Mouse (Mus musculus): ENCODE data around the gene Brinp1. TPM values are rescaled to one million over a fixed set of nuclear protein-coding genes. Genes with fewer than 3 reads are reported as not detected.

Brinp1 gene
- polyA plus RNA-seq, 1 experiment from 2014 or later: 4.2 TPM

DNA sequence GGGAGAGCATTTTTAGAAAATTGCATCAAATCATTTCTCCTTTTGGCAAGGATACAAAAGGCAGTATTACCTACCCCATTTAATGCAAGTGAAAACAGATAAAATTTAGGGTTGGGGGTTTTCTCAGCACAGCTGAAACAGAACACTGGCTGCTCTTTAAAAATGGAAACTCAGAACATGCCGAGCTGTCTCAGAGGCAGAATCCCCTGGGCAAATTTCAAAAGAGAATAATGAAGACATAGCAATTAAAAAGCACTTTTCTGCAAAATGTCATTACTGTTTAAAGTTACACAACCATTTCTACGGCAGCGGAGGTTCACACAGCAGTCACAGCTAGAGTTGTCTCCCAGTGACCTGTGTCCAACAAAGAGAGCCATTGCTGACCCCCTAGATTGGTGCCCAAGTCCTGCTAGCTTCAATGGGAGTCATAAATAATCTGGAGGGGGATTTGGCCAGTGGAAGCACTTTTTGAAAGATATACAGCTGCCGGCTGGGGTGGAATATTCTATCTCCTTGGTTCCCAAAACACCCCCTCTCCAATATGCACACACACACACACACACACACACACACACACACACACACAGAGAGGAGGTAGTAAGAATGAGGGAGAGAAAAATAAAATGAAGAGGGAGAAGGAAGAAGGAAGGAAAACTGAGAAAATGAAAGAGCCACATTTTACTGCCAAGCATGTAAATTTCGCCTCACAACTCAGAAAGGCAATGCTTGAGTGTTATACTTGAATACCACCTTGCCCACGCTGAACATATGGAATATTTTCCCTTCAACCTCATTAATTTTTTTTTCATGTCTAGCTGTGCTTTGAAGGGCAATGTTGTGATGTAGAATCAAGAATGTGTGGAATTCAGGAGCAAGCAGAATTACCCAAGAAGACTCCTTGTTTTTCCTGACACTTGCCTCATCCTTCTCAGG is 152.0 kb downstream of the Brinp1 start:
- H3K4me2 ChIP-seq (ENCODE audit: low read depth, low read length, severe bottlenecking): no peak overlapping the region
- no peaks in the 10 kb centered on the region for H3K36me3 ChIP-seq (ENCODE audit: control insufficient read depth, insufficient read depth, low read length)
- ATAC-seq (replicated peaks; ENCODE audit: low FRiP score): no peak
- H3K9me3 ChIP-seq (ENCODE audit: control insufficient read depth, low read length): no peaks in the 10 kb centered on the region
- no peak overlapping the region for H3K4me3 ChIP-seq (ENCODE audit: low read depth, low read length)
- no peaks in the 10 kb centered on the region for H3K27me3 ChIP-seq (ENCODE audit: control insufficient read depth, insufficient read depth, low read length)
- no peak for DNase-seq (ENCODE audit: low spot score)
- no peak overlapping the region for H3K27ac ChIP-seq (ENCODE audit: low read depth, low read length)
- no peaks in the 10 kb centered on the region for H3K4me1 ChIP-seq (replicated peaks; ENCODE audit: control insufficient read depth, insufficient read depth, low read length)
- WGBS: 83% methylated on average over 6 of the region's 6 CpGs
- no peak overlapping the region for H3K9ac ChIP-seq (ENCODE audit: low read length)

DNA sequence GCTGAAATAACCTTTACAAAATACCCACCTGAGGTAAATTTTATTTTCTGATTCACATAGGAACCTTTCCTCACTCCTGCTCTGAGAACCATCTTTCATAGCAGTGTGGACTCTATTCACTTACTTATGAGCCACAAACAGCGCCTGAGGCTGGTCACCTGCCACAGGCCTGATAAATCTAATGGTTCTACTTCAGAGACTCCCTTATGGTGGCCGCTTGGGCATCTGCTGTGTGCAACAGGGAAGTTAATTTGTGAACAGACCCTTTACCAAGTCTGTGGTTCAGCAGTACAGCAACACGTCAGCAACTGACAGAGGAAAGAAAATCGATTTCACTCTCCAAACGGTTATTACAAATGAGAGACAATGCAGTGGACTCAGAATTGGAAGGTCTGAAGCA is 164.2 kb downstream of the Brinp1 start:
- WGBS: 90% methylated on average over 5 of the region's 5 CpGs
- no peaks in the 10 kb centered on the region for H3K4me1 ChIP-seq (replicated peaks; ENCODE audit: control insufficient read depth, insufficient read depth, low read length)
- no peak overlapping the region for H3K4me3 ChIP-seq (ENCODE audit: low read depth, low read length)
- no peaks in the 10 kb centered on the region for H3K36me3 ChIP-seq (ENCODE audit: control insufficient read depth, insufficient read depth, low read length)
- H3K27me3 ChIP-seq (ENCODE audit: control insufficient read depth, insufficient read depth, low read length): no peaks in the 10 kb centered on the region
- H3K9me3 ChIP-seq (ENCODE audit: control insufficient read depth, low read length): no peaks in the 10 kb centered on the region
- no peak for ATAC-seq (replicated peaks; ENCODE audit: low FRiP score)
- no peak for DNase-seq (ENCODE audit: low spot score)
- H3K27ac ChIP-seq (ENCODE audit: low read depth, low read length): no peak overlapping the region
- no peak overlapping the region for H3K4me2 ChIP-seq (ENCODE audit: low read depth, low read length, severe bottlenecking)
- H3K9ac ChIP-seq (ENCODE audit: low read length): no peak overlapping the region

- Histone ChIP-seq H3K4me1 (replicated peaks; ENCODE audit: control insufficient read depth, insufficient read depth, low read length) (no peaks in the 10 kb centered on the region), H3K9ac (ENCODE audit: low read length) (no peak overlapping the region), H3K4me2 (ENCODE audit: low read depth, low read length, severe bottlenecking) (no peak overlapping the region), H3K4me3 (ENCODE audit: low read depth, low read length) (no peak overlapping the region), H3K27ac (ENCODE audit: low read depth, low read length) (no peak overlapping the region), H3K36me3 (ENCODE audit: control insufficient read depth, insufficient read depth, low read length) (no peaks in the 10 kb centered on the region), H3K27me3 (ENCODE audit: control insufficient read depth, insufficient read depth, low read length) (no peaks in the 10 kb centered on the region), H3K9me3 (ENCODE audit: control insufficient read depth, low read length) (no peaks in the 10 kb centered on the region)
- WGBS: 73% methylated on average over 4 of the region's 4 CpGs
- ATAC-seq (replicated peaks; ENCODE audit: low FRiP score) (no peak), DNase-seq (ENCODE audit: low spot score) (no peak)
Observed at GRCm38 (mm10) chr4:68788477-68788999, 165.7 kb downstream of the Brinp1 start.

DNA sequence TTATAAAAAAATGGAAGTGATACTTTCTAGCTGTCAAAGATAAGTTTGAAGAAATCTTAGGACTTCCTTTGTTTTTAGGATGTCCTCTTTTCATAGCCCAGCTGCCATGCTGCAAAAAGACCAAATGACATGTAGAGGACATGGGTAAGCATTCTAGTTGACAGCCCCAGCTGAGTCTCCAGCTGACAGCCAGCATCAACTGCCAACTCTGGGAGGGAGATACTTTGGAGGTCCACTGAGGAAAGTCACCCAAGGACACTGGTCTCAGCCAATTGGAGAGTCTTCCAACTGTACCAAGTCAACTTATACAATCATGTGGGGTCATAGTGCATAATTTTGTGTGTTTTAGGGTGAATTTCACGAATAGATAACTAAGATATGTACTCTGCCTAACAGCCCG is 166.6 kb downstream of the Brinp1 start:
- Histone ChIP-seq H3K27me3 (ENCODE audit: control insufficient read depth, insufficient read depth, low read length) (no peaks in the 10 kb centered on the region), H3K4me2 (ENCODE audit: low read depth, low read length, severe bottlenecking) (no peak overlapping the region), H3K9ac (ENCODE audit: low read length) (no peak overlapping the region), H3K27ac (ENCODE audit: low read depth, low read length) (no peak overlapping the region), H3K4me1 (replicated peaks; ENCODE audit: control insufficient read depth, insufficient read depth, low read length) (no peaks in the 10 kb centered on the region), H3K9me3 (ENCODE audit: control insufficient read depth, low read length) (no peaks in the 10 kb centered on the region), H3K4me3 (ENCODE audit: low read depth, low read length) (no peak overlapping the region), H3K36me3 (ENCODE audit: control insufficient read depth, insufficient read depth, low read length) (no peaks in the 10 kb centered on the region)
- 81% methylated on average over 2 of the region's 2 CpGs for WGBS
- ATAC-seq (replicated peaks; ENCODE audit: low FRiP score) (no peak), DNase-seq (ENCODE audit: low spot score) (no peak)

GRCm38 (mm10) chr4:68768256-68768655 is 185.9 kb downstream of the Brinp1 start:
- no peak overlapping the region for H3K4me2 ChIP-seq (ENCODE audit: low read depth, low read length, severe bottlenecking)
- H3K27ac ChIP-seq (ENCODE audit: low read depth, low read length): no peak overlapping the region
- no peaks in the 10 kb centered on the region for H3K36me3 ChIP-seq (ENCODE audit: control insufficient read depth, insufficient read depth, low read length)
- H3K9ac ChIP-seq (ENCODE audit: low read length): no peak overlapping the region
- 31% methylated on average over 5 of the region's 5 CpGs for WGBS
- no peak for DNase-seq (ENCODE audit: low spot score)
- ATAC-seq (replicated peaks; ENCODE audit: low FRiP score): no peak
- H3K4me3 ChIP-seq (ENCODE audit: low read depth, low read length): no peak overlapping the region
- no peaks in the 10 kb centered on the region for H3K9me3 ChIP-seq (ENCODE audit: control insufficient read depth, low read length)
- no peaks in the 10 kb centered on the region for H3K4me1 ChIP-seq (replicated peaks; ENCODE audit: control insufficient read depth, insufficient read depth, low read length)
- no peaks in the 10 kb centered on the region for H3K27me3 ChIP-seq (ENCODE audit: control insufficient read depth, insufficient read depth, low read length)

- Histone ChIP-seq H3K4me3 (ENCODE audit: low read depth, low read length) (no peak overlapping the region), H3K27ac (ENCODE audit: low read depth, low read length) (no peak overlapping the region), H3K36me3 (ENCODE audit: control insufficient read depth, insufficient read depth, low read length) (no peaks in the 10 kb centered on the region), H3K4me1 (replicated peaks; ENCODE audit: control insufficient read depth, insufficient read depth, low read length) (no peaks in the 10 kb centered on the region), H3K9me3 (ENCODE audit: control insufficient read depth, low read length) (no peaks in the 10 kb centered on the region), H3K27me3 (ENCODE audit: control insufficient read depth, insufficient read depth, low read length) (no peaks in the 10 kb centered on the region), H3K4me2 (ENCODE audit: low read depth, low read length, severe bottlenecking) (no peak overlapping the region), H3K9ac (ENCODE audit: low read length) (no peak overlapping the region)
- no peak for ATAC-seq (replicated peaks; ENCODE audit: low FRiP score)
- 61% methylated on average over 5 of the region's 5 CpGs for WGBS
- DNase-seq (ENCODE audit: low spot score): no peak
Observed at GRCm38 (mm10) chr4:68767393-68767792, 186.8 kb downstream of the Brinp1 start.

GRCm38 (mm10) chr4:68765772-68766573 is 188.2 kb downstream of the Brinp1 start:
- H3K27ac ChIP-seq (ENCODE audit: low read depth, low read length): no peak overlapping the region
- no peak overlapping the region for H3K4me2 ChIP-seq (ENCODE audit: low read depth, low read length, severe bottlenecking)
- ATAC-seq (replicated peaks; ENCODE audit: low FRiP score): peak; percentile 59; the same call in 1 of the 2 replicates
- 72% methylated on average over 12 of the region's 12 CpGs for WGBS
- no peaks in the 10 kb centered on the region for H3K4me1 ChIP-seq (replicated peaks; ENCODE audit: control insufficient read depth, insufficient read depth, low read length)
- H3K9me3 ChIP-seq (ENCODE audit: control insufficient read depth, low read length): no peaks in the 10 kb centered on the region
- H3K9ac ChIP-seq (ENCODE audit: low read length): no peak overlapping the region
- no peak for DNase-seq (ENCODE audit: low spot score)
- H3K36me3 ChIP-seq (ENCODE audit: control insufficient read depth, insufficient read depth, low read length): no peaks in the 10 kb centered on the region
- no peak overlapping the region for H3K4me3 ChIP-seq (ENCODE audit: low read depth, low read length)
- H3K27me3 ChIP-seq (ENCODE audit: control insufficient read depth, insufficient read depth, low read length): no peaks in the 10 kb centered on the region

GRCm38 (mm10) chr4:68764937-68765336 is 189.3 kb downstream of the Brinp1 start:
- H3K4me2 ChIP-seq (ENCODE audit: low read depth, low read length, severe bottlenecking): no peak overlapping the region
- no peaks in the 10 kb centered on the region for H3K27me3 ChIP-seq (ENCODE audit: control insufficient read depth, insufficient read depth, low read length)
- no peaks in the 10 kb centered on the region for H3K9me3 ChIP-seq (ENCODE audit: control insufficient read depth, low read length)
- no peak overlapping the region for H3K27ac ChIP-seq (ENCODE audit: low read depth, low read length)
- H3K4me1 ChIP-seq (replicated peaks; ENCODE audit: control insufficient read depth, insufficient read depth, low read length): no peaks in the 10 kb centered on the region
- no peak overlapping the region for H3K9ac ChIP-seq (ENCODE audit: low read length)
- no peak overlapping the region for H3K4me3 ChIP-seq (ENCODE audit: low read depth, low read length)
- WGBS: 91% methylated on average over 2 of the region's 2 CpGs
- H3K36me3 ChIP-seq (ENCODE audit: control insufficient read depth, insufficient read depth, low read length): no peaks in the 10 kb centered on the region
- no peak for ATAC-seq (replicated peaks; ENCODE audit: low FRiP score)
- DNase-seq (ENCODE audit: low spot score): no peak

Measured in forebrain, embryonic 11.5 days (tissue).